28 mouse cellular contexts compared by ENCODE assay signal in the genomic region with DNA sequence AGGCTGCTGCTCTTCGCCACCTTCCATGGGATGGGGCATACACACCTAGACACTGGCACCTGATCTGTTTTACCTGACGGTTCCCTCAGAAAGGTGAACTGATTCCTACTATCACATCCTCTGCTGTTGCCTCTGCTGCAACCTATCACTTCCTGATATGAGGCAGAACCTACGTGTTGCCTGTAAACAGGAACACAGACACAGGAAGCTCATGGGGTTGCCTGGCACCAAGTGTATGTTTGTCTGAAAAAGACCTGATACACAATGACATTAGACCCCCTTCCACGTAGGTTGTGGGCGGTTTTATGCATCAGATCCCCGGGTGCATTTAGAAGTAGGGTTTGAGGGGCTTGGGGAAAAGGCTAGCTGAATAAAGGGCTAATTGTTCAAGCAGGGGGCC.
DNase-seq lines count a peak whose midpoint lies in the region; ATAC-seq and TF ChIP-seq lines count a peak whose summit lies in the region.
"Had no signal": no experiment of that assay in that cellular context is flagged by ENCODE, and none has a peak within 500 bp of the region (broad histone marks: within the 10 kb centered on the region; RNA-seq: fewer than 3 reads in every experiment).

No protein-coding gene starts in this region.

- H3K4me3 ChIP-seq in thymus, adult 2 months (ENCODE audit: control insufficient read depth, insufficient read depth, low read length) = no peak overlapping the region
- H3K4me3 ChIP-seq in liver, embryonic 11.5 days (ENCODE audit: low read depth, low read length) = no peak overlapping the region
- no peak overlapping the region for H3K4me3 ChIP-seq in hindbrain, embryonic 10.5 days
- H3K4me3 ChIP-seq: embryonic facial prominence, embryonic 13.5 days; erythroblast, embryonic 14.5 days; forebrain, embryonic 12.5 days; heart, embryonic 15.5 days; hindbrain, embryonic 15.5 days; layer of hippocampus, adult 2 months; limb, embryonic 13.5 days; liver, embryonic 13.5 days; lung, embryonic 15.5 days had no signal

- peak; percentile 71 for ATAC-seq in neutrophil, adult 5-6 weeks (ENCODE audit: extremely low read depth, insufficient number of reproducible peaks, low FRiP score, poor library complexity, severe bottlenecking)
- ATAC-seq in liver, embryonic 11.5 days (replicated peaks; ENCODE audit: low FRiP score) = no peak
- ATAC-seq: intestine, embryonic 16.5 days had no signal

- TF ChIP-seq CTCF in thymus, adult 2 months (IDR thresholded peaks at IDR 0.05; ENCODE audit: borderline replicate concordance, control insufficient read depth, extremely low read depth, insufficient read depth, low read length, poor library complexity) = no peak

- peak overlapping the region; percentile 29; the same call in 1 of the 2 replicates for H3K27ac ChIP-seq in thymus, adult 2 months (ENCODE audit: control insufficient read depth, insufficient read depth, low read length)
- H3K27ac ChIP-seq in liver, embryonic 11.5 days (ENCODE audit: low read depth, low read length) = no peak overlapping the region
- no peak overlapping the region for H3K27ac ChIP-seq in hindbrain, embryonic 10.5 days
- H3K27ac ChIP-seq: embryonic facial prominence, embryonic 13.5 days; forebrain, embryonic 12.5 days; heart, embryonic 15.5 days; hindbrain, embryonic 15.5 days; layer of hippocampus, adult 2 months; limb, embryonic 13.5 days; liver, embryonic 13.5 days; lung, embryonic 15.5 days had no signal

- peaks cover 10% of the 10 kb centered on the region for H3K4me1 ChIP-seq in thymus, adult 2 months (replicated peaks; ENCODE audit: control insufficient read depth, insufficient read depth, low read length)
- H3K4me1 ChIP-seq in liver, embryonic 11.5 days (replicated peaks; ENCODE audit: control insufficient read depth, insufficient read depth, low read length) = no peaks in the 10 kb centered on the region
- H3K4me1 ChIP-seq in hindbrain, embryonic 10.5 days (replicated peaks) = 0 out of 2 replicates have a peak, but pooled peaks cover 3% of the 10 kb centered on the region
- H3K4me1 ChIP-seq: embryonic facial prominence, embryonic 13.5 days; forebrain, embryonic 12.5 days; heart, embryonic 15.5 days; hindbrain, embryonic 15.5 days; limb, embryonic 13.5 days; liver, embryonic 13.5 days; lung, embryonic 15.5 days had no signal

- H3K36me3 ChIP-seq in thymus, adult 2 months (ENCODE audit: control insufficient read depth, insufficient read depth, low read length) = no peaks in the 10 kb centered on the region
- no peaks in the 10 kb centered on the region for H3K36me3 ChIP-seq in liver, embryonic 11.5 days (ENCODE audit: control insufficient read depth, insufficient read depth, low read length)
- no peaks in the 10 kb centered on the region for H3K36me3 ChIP-seq in hindbrain, embryonic 10.5 days
- H3K36me3 ChIP-seq: embryonic facial prominence, embryonic 13.5 days; forebrain, embryonic 12.5 days; heart, embryonic 15.5 days; hindbrain, embryonic 15.5 days; limb, embryonic 13.5 days; liver, embryonic 13.5 days; lung, embryonic 15.5 days had no signal

- WGBS in thymus, adult 2 months = 52% methylated on average over 6 of the region's 6 CpGs
- WGBS in liver, embryonic 11.5 days = 63% methylated on average over 6 of the region's 6 CpGs
- 71% methylated on average over 6 of the region's 6 CpGs for WGBS in hindbrain, embryonic 10.5 days

- no peak for DNase-seq in thymus, adult 2 months
- DNase-seq in thymus, adult 18-20 months = no peak
- DNase-seq in T-cell, adult 2 months (ENCODE audit: low spot score) = peak; percentile 70
- peak; percentile 67 for DNase-seq in induced T-regulatory cell, adult 2 months (ENCODE audit: low read depth)
- no peak for DNase-seq in liver, embryonic 11.5 days (ENCODE audit: low spot score)
- DNase-seq in hindbrain, embryonic 10.5 days (ENCODE audit: low spot score) = no peak
- DNase-seq: adrenal gland, postnatal 36 days; B cell, adult 2 months; cerebellum, adult 18-20 months; cerebellum, postnatal 25 days; embryo, embryonic 11 days; heart, postnatal 36 days; kidney, adult 9 months; kidney, postnatal 25 days; liver, embryonic 13.5 days; right cerebral cortex, postnatal 25 days; spleen, adult 18-20 months; thymus, postnatal 36 days had no signal

- H3K9me3 ChIP-seq in liver, embryonic 11.5 days (ENCODE audit: control insufficient read depth, low read length) = no peaks in the 10 kb centered on the region
- no peaks in the 10 kb centered on the region for H3K9me3 ChIP-seq in hindbrain, embryonic 10.5 days
- H3K9me3 ChIP-seq: embryonic facial prominence, embryonic 13.5 days; forebrain, embryonic 12.5 days; heart, embryonic 15.5 days; hindbrain, embryonic 15.5 days; limb, embryonic 13.5 days; liver, embryonic 13.5 days; lung, embryonic 15.5 days had no signal

- TF ChIP-seq POLR2A in thymus, adult 2 months (IDR thresholded peaks at IDR 0.05; ENCODE audit: control insufficient read depth, extremely low read depth, insufficient read depth, low read length, poor library complexity) = no peak

- no peak overlapping the region for H3K4me2 ChIP-seq in liver, embryonic 11.5 days
- H3K4me2 ChIP-seq: embryonic facial prominence, embryonic 13.5 days; forebrain, embryonic 12.5 days; heart, embryonic 15.5 days; hindbrain, embryonic 15.5 days; limb, embryonic 13.5 days; liver, embryonic 13.5 days; lung, embryonic 15.5 days had no signal

- H3K27me3 ChIP-seq in thymus, adult 2 months (ENCODE audit: control insufficient read depth, insufficient read depth, low read length) = no peaks in the 10 kb centered on the region
- H3K27me3 ChIP-seq in liver, embryonic 11.5 days (replicated peaks; ENCODE audit: control insufficient read depth, insufficient read depth, low read length) = no peaks in the 10 kb centered on the region
- H3K27me3 ChIP-seq in hindbrain, embryonic 10.5 days (ENCODE audit: insufficient read depth, poor library complexity, severe bottlenecking) = no peaks in the 10 kb centered on the region
- H3K27me3 ChIP-seq: embryonic facial prominence, embryonic 13.5 days; forebrain, embryonic 12.5 days; heart, embryonic 15.5 days; hindbrain, embryonic 15.5 days; limb, embryonic 13.5 days; liver, embryonic 13.5 days; lung, embryonic 15.5 days had no signal

- H3K9ac ChIP-seq in liver, embryonic 11.5 days (ENCODE audit: low read depth, low read length) = no peak overlapping the region
- H3K9ac ChIP-seq: embryonic facial prominence, embryonic 13.5 days; forebrain, embryonic 12.5 days; heart, embryonic 15.5 days; hindbrain, embryonic 15.5 days; limb, embryonic 13.5 days; liver, embryonic 13.5 days; lung, embryonic 15.5 days had no signal

Comparison
In these comparisons a context has a peak if more than half of its experiments do, and no peak if none do; other contexts are left out.
1. DNase-seq: peak in T-cell, adult 2 months (single experiment) and induced T-regulatory cell, adult 2 months (single experiment); none in thymus, adult 2 months (single experiment), thymus, adult 18-20 months (0 of 2), liver, embryonic 11.5 days (single experiment) and hindbrain, embryonic 10.5 days (single experiment).